Mouse (Mus musculus): ENCODE results near the gene Neto2. TPM values are rescaled to one million over a fixed set of nuclear protein-coding genes. Genes with fewer than 3 reads are reported as not detected.
"Not testable (repeated sequence)": the region's sequence is repeated elsewhere in the genome, so short reads cannot be mapped to it uniquely, and the experiment has no call there.

Gene Neto2
- total RNA-seq (2021) = 1 to 10 TPM; 1.8 to 3.1 TPM
- long read RNA-seq, experiment 1, full-length matches to known transcripts = 8 of 11 reads
- long read RNA-seq, experiment 1, partial matches to known transcripts = 1 of 11 reads
- long read RNA-seq, experiment 1, other reads (novel, unspliced or antisense) = 2 of 11 reads
- long read RNA-seq, experiment 2, full-length matches to known transcripts = 3 of 3 reads
- long read RNA-seq, experiment 2, partial matches to known transcripts = 0 of 3 reads
- long read RNA-seq, experiment 2, other reads (novel, unspliced or antisense) = 0 of 3 reads

GRCm38 (mm10) chr8:85700751-85701351 lies at the start of gene Neto2:
TSS of gene Neto2 (minus strand) at chr8:85700924.
- DNase-seq (ENCODE audit: low spot score) = peak; percentile 26

GRCm38 (mm10) chr8:85745053-85745452 lies 44.3 kb upstream of the Neto2 start:
- DNase-seq (ENCODE audit: low spot score) = no peak

GRCm38 (mm10) chr8:85730545-85730944 lies 29.8 kb upstream of the Neto2 start:
- DNase-seq (ENCODE audit: low spot score) = no peak

GRCm38 (mm10) chr8:85717271-85717670 lies 16.5 kb upstream of the Neto2 start:
- DNase-seq (ENCODE audit: low spot score) = no peak

GRCm38 (mm10) chr8:85716696-85717095 lies 16.0 kb upstream of the Neto2 start:
- DNase-seq (ENCODE audit: low spot score) = no peak

- DNase-seq (ENCODE audit: low spot score) = no peak
Measured at GRCm38 (mm10) chr8:85706988-85707387, 6.3 kb upstream of the Neto2 start.

- peak; percentile 2 for DNase-seq (ENCODE audit: low spot score)
Measured at GRCm38 (mm10) chr8:85700101-85700750, 498 bp downstream of the Neto2 start.

GRCm38 (mm10) chr8:85699051-85699450 lies 1.7 kb downstream of the Neto2 start:
- peak; percentile 68 for DNase-seq (ENCODE audit: low spot score)

GRCm38 (mm10) chr8:85665146-85665545 lies 35.6 kb downstream of the Neto2 start:
- DNase-seq (ENCODE audit: low spot score) = peak; percentile 50

GRCm38 (mm10) chr8:85661995-85662394 lies 38.7 kb downstream of the Neto2 start:
- peak; percentile 40 for DNase-seq (ENCODE audit: low spot score)

GRCm38 (mm10) chr8:85651201-85651600 lies 49.5 kb downstream of the Neto2 start:
- DNase-seq (ENCODE audit: low spot score) = no peak

- DNase-seq (ENCODE audit: low spot score) = no peak
Measured at GRCm38 (mm10) chr8:85648553-85648952, 52.2 kb downstream of the Neto2 start.

GRCm38 (mm10) chr8:85644921-85645665 lies 55.6 kb downstream of the Neto2 start:
- peak; percentile 51 for DNase-seq (ENCODE audit: low spot score)

- DNase-seq (ENCODE audit: low spot score) = no peak
Measured at GRCm38 (mm10) chr8:85624450-85624849, 76.3 kb downstream of the Neto2 start.

GRCm38 (mm10) chr8:85623246-85623645 lies 77.5 kb downstream of the Neto2 start:
- DNase-seq (ENCODE audit: low spot score) = no peak

GRCm38 (mm10) chr8:85618789-85619188 lies 81.9 kb downstream of the Neto2 start:
- no peak for DNase-seq (ENCODE audit: low spot score)

GRCm38 (mm10) chr8:85617125-85617524 lies 83.6 kb downstream of the Neto2 start:
- DNase-seq (ENCODE audit: low spot score) = not testable (repeated sequence)

GRCm38 (mm10) chr8:85608836-85609235 lies 91.9 kb downstream of the Neto2 start:
- no peak for DNase-seq (ENCODE audit: low spot score)

- DNase-seq (ENCODE audit: low spot score) = no peak
Measured at GRCm38 (mm10) chr8:85607804-85608203, 92.9 kb downstream of the Neto2 start.

- DNase-seq (ENCODE audit: low spot score) = no peak
Measured at GRCm38 (mm10) chr8:85606974-85607373, 93.8 kb downstream of the Neto2 start.

- no peak for DNase-seq (ENCODE audit: low spot score)
Measured at GRCm38 (mm10) chr8:85606561-85606960, 94.2 kb downstream of the Neto2 start.

- no peak for DNase-seq (ENCODE audit: low spot score)
Measured at GRCm38 (mm10) chr8:85604201-85604600, 96.5 kb downstream of the Neto2 start.
